Mouse (Mus musculus): Measurements from ENCODE around the gene Gm8922. TPM values are rescaled to one million over a fixed set of nuclear protein-coding genes. Genes with fewer than 3 reads are reported as not detected.
"Not testable (repeated sequence)": the region's sequence is repeated elsewhere in the genome, so short reads cannot be mapped to it uniquely, and the experiment has no call there.

Gene Gm8922
- not detected in 2 replicates for polyA plus RNA-seq (2016; fragmentation: Nextera tagmentation; extraction: Ambion mirVana)

- H3K27me3 ChIP-seq; H3K36me3 ChIP-seq; H3K4me1 ChIP-seq; ATAC-seq (ENCODE audit: insufficient number of reproducible peaks, insufficient read depth, low FRiP score, low TSS enrichment); H3K27ac ChIP-seq; H3K4me3 ChIP-seq; H3K4me2 ChIP-seq (replicated peaks); H3K9me3 ChIP-seq; H3K9ac ChIP-seq: not testable (repeated sequence)
- WGBS = no CpG with 5 or more reads among the region's 2 CpGs
Observed at GRCm38 (mm10) chr5:11681659-11682058, at the start of gene Gm8922. Gene Gm8922, plus strand, starts transcription at chr5:11681959.

Other genes starting within 250 kb of the Gm8922 start
- not detected in 2 replicates for gene Gm8906, start 179.3 kb upstream of the Gm8922 start, polyA plus RNA-seq (2016; fragmentation: Nextera tagmentation; extraction: Ambion mirVana)
- gene Gm6460, start 87.0 kb upstream of the Gm8922 start, polyA plus RNA-seq (2016; fragmentation: Nextera tagmentation; extraction: Ambion mirVana) = not detected in 2 replicates
- not detected in 2 replicates for gene Gm8926, start 88.6 kb downstream of the Gm8922 start, polyA plus RNA-seq (2016; fragmentation: Nextera tagmentation; extraction: Ambion mirVana)
- not detected in 2 replicates for gene Gm6465, start 163.6 kb downstream of the Gm8922 start, polyA plus RNA-seq (2016; fragmentation: Nextera tagmentation; extraction: Ambion mirVana)
- not detected in 2 replicates for gene 4933402N22Rik, start 236.1 kb downstream of the Gm8922 start, polyA plus RNA-seq (2016; fragmentation: Nextera tagmentation; extraction: Ambion mirVana)